ENCODE assay signal across 8 mouse cellular contexts in the genomic region with DNA sequence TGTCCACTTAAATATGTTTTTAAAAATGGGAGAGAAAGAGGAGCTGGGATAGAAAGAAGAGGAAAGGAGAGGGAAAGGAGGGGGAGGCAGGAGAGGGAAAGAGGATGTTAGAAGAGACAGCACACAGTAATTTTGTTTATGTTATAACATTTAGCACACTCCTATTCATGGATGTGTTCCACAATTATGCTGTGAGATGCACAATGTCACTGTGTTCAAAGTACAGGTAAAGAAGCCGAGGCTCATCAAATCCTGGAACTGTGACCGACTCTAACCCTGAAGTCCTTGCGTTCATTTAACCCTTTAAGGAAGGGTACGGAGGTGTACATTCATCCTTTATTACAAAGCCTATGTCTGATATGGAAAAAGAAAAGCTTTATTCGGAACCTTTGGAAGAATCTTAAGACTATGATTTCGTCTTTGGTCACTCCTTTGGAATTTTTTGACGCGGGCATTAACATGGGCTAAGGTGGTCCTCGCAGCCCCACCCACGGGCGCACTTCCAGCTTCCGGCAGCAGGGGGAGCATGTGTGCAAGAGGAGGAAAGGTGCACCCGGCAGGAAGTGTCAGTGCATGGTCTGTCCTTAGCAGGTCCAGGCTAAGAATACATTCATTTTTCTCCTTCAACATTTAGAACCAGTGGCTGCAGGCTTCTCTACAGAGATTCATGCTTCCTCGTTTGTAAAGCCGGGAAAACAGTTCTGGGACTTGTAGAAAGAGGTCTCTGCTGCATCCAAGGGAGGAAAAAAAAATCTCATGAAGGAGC.
DNase-seq lines count a peak whose midpoint lies in the region; ATAC-seq and TF ChIP-seq lines count a peak whose summit lies in the region.

No protein-coding gene starts in this region.

- peak overlapping the region; percentile 67 for H3K4me3 ChIP-seq in gastrocnemius, adult 2 months
- peak overlapping the region; percentile 32 for H3K4me3 ChIP-seq in hindbrain, postnatal 0 days (ENCODE audit: low read length)
- H3K4me3 ChIP-seq in megakaryocyte, embryonic 14.5 days (replicated peaks) = peak overlapping the region; percentile 89

- peak; percentile 82 for ATAC-seq in hindbrain, postnatal 0 days

- peaks cover 9% of the 10 kb centered on the region for H3K4me1 ChIP-seq in hindbrain, postnatal 0 days (ENCODE audit: insufficient read depth, low read length)
- peaks cover 40% of the 10 kb centered on the region for H3K4me1 ChIP-seq in megakaryocyte, embryonic 14.5 days

- peak overlapping the region; percentile 81 for H3K27ac ChIP-seq in gastrocnemius, adult 2 months
- no peak overlapping the region for H3K27ac ChIP-seq in hindbrain, postnatal 0 days

- peak; percentile 40 for DNase-seq in WW6 (ENCODE audit: low read depth, low spot score)
- peak; percentile 77 to 91 for DNase-seq in cerebellum, postnatal 4 days (ENCODE audit: low spot score in 2 of 2)
- DNase-seq in gastrocnemius, adult 2 months = peak; percentile 88
- DNase-seq in hindbrain, postnatal 0 days (ENCODE audit: low spot score) = peak; percentile 81
- peak; percentile 39 to 82 for DNase-seq in left cerebral cortex, adult 8-10 months (ENCODE audit: low spot score in 2 of 2)
- DNase-seq in right cerebral cortex, postnatal 10 days (ENCODE audit: low spot score in 2 of 2) = peak; percentile 71 to 83
- peak; percentile 88 for DNase-seq in urinary bladder, postnatal 25 days (ENCODE audit: low spot score)

- no peaks in the 10 kb centered on the region for H3K9me3 ChIP-seq in hindbrain, postnatal 0 days (ENCODE audit: low read length)
- H3K9me3 ChIP-seq in megakaryocyte, embryonic 14.5 days = no peaks in the 10 kb centered on the region

- H3K36me3 ChIP-seq in hindbrain, postnatal 0 days (ENCODE audit: insufficient read depth, low read length) = no peaks in the 10 kb centered on the region
- peaks cover 2% of the 10 kb centered on the region for H3K36me3 ChIP-seq in megakaryocyte, embryonic 14.5 days (replicated peaks; ENCODE audit: low read length)

- no peak overlapping the region for H3K9ac ChIP-seq in hindbrain, postnatal 0 days (replicated peaks; ENCODE audit: low read length)

- no peaks in the 10 kb centered on the region for H3K27me3 ChIP-seq in hindbrain, postnatal 0 days (ENCODE audit: insufficient read depth, low read length)
- H3K27me3 ChIP-seq in megakaryocyte, embryonic 14.5 days (replicated peaks) = no peaks in the 10 kb centered on the region

- peak overlapping the region; percentile 66 for H3K4me2 ChIP-seq in hindbrain, postnatal 0 days (ENCODE audit: low read depth, low read length)

- TF ChIP-seq CTCF in gastrocnemius, adult 2 months (IDR thresholded peaks at IDR 0.05) = no peak; the same call in 1 of the 2 replicates
- peak; percentile 97 for TF ChIP-seq CTCF in hindbrain, postnatal 0 days (IDR thresholded peaks at IDR 0.05; ENCODE audit: low read depth)

- 2% methylated on average over 15 of the region's 15 CpGs for WGBS in hindbrain, postnatal 0 days

- intact Hi-C loops in gastrocnemius, adult 2 months (cut with DNase I) = loop anchor here (1.0 to 10.0 kb wide), 7 partner anchors 27 to 356 kb away; no protein-coding TSS in a partner anchor

Comparison
In these comparisons a context has a peak if more than half of its experiments do, and no peak if none do; other contexts are left out.
1. H3K4me3 ChIP-seq: peak in every context shown above with its lines; median percentile 89 in megakaryocyte, embryonic 14.5 days; 67 in gastrocnemius, adult 2 months; 32 in hindbrain, postnatal 0 days.